Mouse (Mus musculus) layer of hippocampus, adult 2 months (tissue): ENCODE data around the gene Tmem209. TPM values are rescaled to one million over a fixed set of nuclear protein-coding genes. Genes with fewer than 3 reads are reported as not detected.

Source experiments
- DNase-seq, 2 experiments: peaks; one replicate each; pipeline ENCODE4 v3.0.0; 2022; ENCODE audit warnings: low spot score in 2 of 2
- H3K27ac ChIP-seq: fragments of 200-600 bp; 2 replicates; pipeline ENCODE4 v1.8.1; 2022
- H3K4me3 ChIP-seq: fragments of 200-600 bp; 2 replicates; pipeline ENCODE4 v1.8.1; 2022; ENCODE audit warnings: mild to moderate bottlenecking
- CTCF ChIP-seq: fragments of 200-600 bp; conservative IDR thresholded peaks from 2 replicates; pipeline ENCODE4 v1.8.1; 2022; ENCODE audit warnings: antibody characterized with exemption, mild to moderate bottlenecking, moderate library complexity
- total RNA-seq, 2 experiments: library from RNA; stranded (reverse); gene quantifications; 2 replicates each; pipeline ENCODE4 v1.2.3; 2021

Tmem209 gene
- total RNA-seq, 2 experiments from 2014 or later, result 19.5 to 23.0 TPM

- Histone ChIP-seq H3K4me3 (no peak overlapping the region), H3K27ac (no peak overlapping the region)
- no peak for DNase-seq
- no peak for TF ChIP-seq CTCF
Measured at GRCm38 (mm10) chr6:30436476-30436875, 73.1 kb downstream of the Tmem209 start.

DNA sequence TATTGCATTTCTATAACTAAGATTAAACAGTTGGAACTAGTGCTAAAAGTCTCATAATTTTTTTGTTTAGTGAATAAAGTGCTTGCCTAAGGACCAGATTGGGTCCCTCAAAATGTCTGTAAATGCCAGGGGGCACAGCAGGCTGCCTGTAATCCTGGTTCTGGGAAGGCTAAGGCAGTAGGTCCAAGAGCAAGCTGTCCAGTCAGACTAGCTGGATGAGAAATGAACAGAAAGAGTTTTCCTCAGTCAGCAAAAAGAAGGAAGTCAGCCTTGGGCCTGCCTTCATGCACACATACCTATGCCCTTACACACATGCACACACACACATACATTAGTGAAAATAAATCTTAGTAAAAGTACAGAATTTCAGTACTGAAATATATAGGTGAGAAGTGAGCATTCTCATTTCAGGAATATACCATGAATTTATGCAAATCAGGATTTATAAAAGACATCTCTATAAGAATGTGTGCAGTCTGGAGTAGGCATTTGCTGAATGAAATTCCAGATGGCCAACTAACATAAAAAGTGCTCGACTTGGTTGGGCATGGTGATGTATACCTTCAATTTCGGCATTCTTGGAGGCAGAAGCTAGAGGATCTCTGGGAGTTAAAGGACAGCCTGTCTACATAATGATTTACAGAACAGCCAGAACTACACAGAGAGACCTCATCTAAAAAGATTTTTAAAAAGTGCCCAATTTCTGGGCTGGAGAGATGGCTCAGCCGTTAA is 77.0 kb downstream of the Tmem209 start:
- H3K27ac ChIP-seq, result peak overlapping the region; percentile 50; the same call in 1 of the 2 replicates
- H3K4me3 ChIP-seq, result no peak overlapping the region
- no peak for TF ChIP-seq CTCF
- DNase-seq, result no peak

Other genes starting within 250 kb of the Tmem209 start
- gene Ube2h, start 205.2 kb downstream of the Tmem209 start, total RNA-seq, result 10 to 100 TPM; 87.9 to 88.1 TPM
- 10 to 100 TPM; 23.7 to 25.1 TPM for gene Zc3hc1, start 118.8 kb downstream of the Tmem209 start, total RNA-seq
- 10 to 100 TPM; 88.8 to 96.1 TPM for gene Klhdc10, start 107.9 kb downstream of the Tmem209 start, total RNA-seq
- 1 to 10 TPM in 1 of 2 experiments, under 1 TPM in 1; 0.32 to 1.3 TPM for gene Ssmem1, start 66 bp upstream of the Tmem209 start, total RNA-seq
- under 1 TPM in 1 of 2 experiments, not detected in 1; 0.64 TPM for gene Cpa2, start 31.8 kb upstream of the Tmem209 start, total RNA-seq
- gene Cpa4, start 58.6 kb upstream of the Tmem209 start, total RNA-seq, result not detected
- gene Cpa5, start 101.2 kb upstream of the Tmem209 start, total RNA-seq, result not detected
- gene Cpa1, start 129.4 kb upstream of the Tmem209 start, total RNA-seq, result not detected
- 1 to 10 TPM; 7.3 to 7.7 TPM for gene Cep41, start 184.0 kb upstream of the Tmem209 start, total RNA-seq
- gene Mest, start 213.8 kb upstream of the Tmem209 start, total RNA-seq, result 10 to 100 TPM; 45.2 to 47.5 TPM